Mouse (Mus musculus) thymus, adult 2 months (tissue): ENCODE results near the gene Gm21976.

Source experiments
- CTCF ChIP-seq: fragments of 200-500 bp; IDR thresholded peaks from 2 replicates; pipeline ENCODE4 v1.5.1; 2012; ENCODE audit warnings: mild to moderate bottlenecking, control low read depth, low read length, moderate library complexity, borderline replicate concordance; ENCODE audit not compliant: control insufficient read depth, poor library complexity, insufficient read depth; ENCODE audit errors: extremely low read depth
- POLR2A ChIP-seq: fragments of 200-500 bp; IDR thresholded peaks from 2 replicates; pipeline ENCODE4 v1.6.1; 2012; ENCODE audit warnings: mild to moderate bottlenecking, low read length, control low read depth, moderate library complexity; ENCODE audit not compliant: control insufficient read depth, poor library complexity, insufficient read depth; ENCODE audit errors: extremely low read depth

- TF ChIP-seq POLR2A (no peak), CTCF (no peak)
Observed at GRCm38 (mm10) chr13:98356176-98356972, 76.7 kb downstream of the Gm21976 start.
